Mouse (Mus musculus) cerebellum, adult 8-10 months (tissue): ENCODE results near the gene Baz2b.

ENCODE experiments used
- DNase-seq: peaks from one replicate; pipeline ENCODE4 v3.0.0; 2022

Baz2b gene

GRCm38 (mm10) chr2:60128631-60129030 is 81.0 kb downstream of the Baz2b start:
- DNase-seq = no peak

GRCm38 (mm10) chr2:60126831-60127230 is 82.8 kb downstream of the Baz2b start:
- no peak for DNase-seq

- no peak for DNase-seq
These were observed 83.3 kb downstream of the Baz2b start for GRCm38 (mm10) chr2:60126292-60126691.

GRCm38 (mm10) chr2:60125049-60126004 is 84.3 kb downstream of the Baz2b start:
- DNase-seq = peak; percentile 57

GRCm38 (mm10) chr2:60124648-60125048 is 85.0 kb downstream of the Baz2b start:
- peak; percentile 48 for DNase-seq

- no peak for DNase-seq
These were observed 85.6 kb downstream of the Baz2b start for GRCm38 (mm10) chr2:60123911-60124647.

GRCm38 (mm10) chr2:60123061-60123874 is 86.4 kb downstream of the Baz2b start:
- no peak for DNase-seq

- DNase-seq = no peak
These were observed 87.5 kb downstream of the Baz2b start for GRCm38 (mm10) chr2:60122188-60122587.

- no peak for DNase-seq
These were observed 89.0 kb downstream of the Baz2b start for GRCm38 (mm10) chr2:60120681-60121080.

GRCm38 (mm10) chr2:60118684-60119558 is 90.7 kb downstream of the Baz2b start:
- DNase-seq = no peak

- no peak for DNase-seq
These were observed 91.8 kb downstream of the Baz2b start for GRCm38 (mm10) chr2:60117867-60118266.

- DNase-seq = no peak
These were observed 93.6 kb downstream of the Baz2b start for GRCm38 (mm10) chr2:60115891-60116554.

- no peak for DNase-seq
These were observed 94.7 kb downstream of the Baz2b start for GRCm38 (mm10) chr2:60114901-60115300.

- no peak for DNase-seq
These were observed 95.7 kb downstream of the Baz2b start for GRCm38 (mm10) chr2:60113661-60114560.

GRCm38 (mm10) chr2:60112116-60112515 is 97.5 kb downstream of the Baz2b start:
- DNase-seq = no peak

- no peak for DNase-seq
These were observed 100.6 kb downstream of the Baz2b start for GRCm38 (mm10) chr2:60109001-60109400.

GRCm38 (mm10) chr2:60096625-60097024 is 113.0 kb downstream of the Baz2b start:
- DNase-seq = no peak

- DNase-seq = no peak
These were observed 119.4 kb downstream of the Baz2b start for GRCm38 (mm10) chr2:60090280-60090679.

GRCm38 (mm10) chr2:60089528-60090247 is 120.0 kb downstream of the Baz2b start:
- no peak for DNase-seq
